Mouse (Mus musculus): ENCODE results near the gene Garnl3. TPM values are rescaled to one million over a fixed set of nuclear protein-coding genes. Genes with fewer than 3 reads are reported as not detected.
A peak's percentile ranks its signal among the peaks of the same experiment; 100 is the strongest.

The Garnl3 gene
- polyA plus RNA-seq, 2 experiments = 0.53 to 0.56 TPM

DNA sequence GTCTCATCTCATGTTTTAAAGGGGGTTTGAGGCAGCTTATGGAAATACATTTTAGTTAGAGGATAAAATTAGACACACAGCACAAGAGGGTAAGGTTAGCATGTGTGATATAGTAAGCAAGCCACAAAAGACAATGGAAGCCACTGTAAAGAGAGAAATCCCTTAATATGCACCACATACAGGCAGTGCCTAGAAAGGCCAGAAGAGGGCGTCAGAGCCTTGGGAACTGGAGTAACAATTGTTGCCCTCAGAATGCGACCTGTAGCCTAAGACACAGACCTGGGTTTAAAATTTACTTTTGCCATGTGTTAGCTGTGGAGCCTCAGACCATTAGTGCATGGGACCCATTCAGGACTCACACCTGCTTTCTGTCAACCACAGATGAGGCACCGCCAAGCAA, 54.2 kb downstream of the Garnl3 start:
- no peak overlapping the region for H3K27ac ChIP-seq
- DNase-seq (ENCODE audit: low read depth in 3 of 3, low spot score in 3 of 3) (no peak), ATAC-seq (ENCODE audit: insufficient read depth) (no peak)
- H3K9ac ChIP-seq (replicated peaks) = no peak overlapping the region
- no peak for TF ChIP-seq EP300 (IDR thresholded peaks at IDR 0.05; ENCODE audit: low read depth)
- peak; percentile 50 for TF ChIP-seq CTCF (IDR thresholded peaks at IDR 0.05; ENCODE audit: low read depth)
- no peak overlapping the region for H3K4me3 ChIP-seq (ENCODE audit: insufficient read depth in 1 of 2, low read depth in 2 of 2, low read length in 2 of 2)
- peaks cover 0 to 2% of the 10 kb centered on the region in 2 experiments; a peak in 2 of 4 replicates for H3K4me1 ChIP-seq (replicated peaks; ENCODE audit: control insufficient read depth in 2 of 2, insufficient read depth in 2 of 2, low read length in 1 of 2)
- H3K27me3 ChIP-seq (ENCODE audit: control insufficient read depth, insufficient read depth, low read length) = no peaks in the 10 kb centered on the region
- WGBS (ENCODE audit: insufficient replicate concordance) = 24% methylated on average over 3 of the region's 3 CpGs
- H3K9me3 ChIP-seq (ENCODE audit: control insufficient read depth, low read length) = no peaks in the 10 kb centered on the region
- no peaks in the 10 kb centered on the region for H3K36me3 ChIP-seq (replicated peaks; ENCODE audit: control insufficient read depth, insufficient read depth, low read depth)
- H3K4me2 ChIP-seq (ENCODE audit: low read depth) = no peak overlapping the region

DNA sequence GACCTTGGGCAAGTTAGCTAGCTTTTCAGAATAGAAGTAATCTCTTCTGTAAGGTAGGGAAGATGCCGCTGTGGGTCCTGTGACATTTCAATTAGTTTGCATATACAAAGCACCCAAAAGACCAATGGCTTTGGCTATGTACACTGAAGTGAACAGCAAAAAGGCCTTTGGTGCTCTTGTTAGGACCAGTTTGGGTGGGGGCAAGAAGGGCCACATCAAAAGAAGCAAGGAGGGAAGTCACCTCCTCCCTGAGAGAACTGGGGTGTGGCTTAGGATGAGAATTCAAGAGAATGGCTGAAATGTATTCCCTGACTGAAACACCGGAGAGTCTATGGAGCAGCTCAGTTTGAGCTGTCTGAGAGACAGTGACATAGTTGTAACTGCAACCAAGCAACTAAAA, 56.5 kb downstream of the Garnl3 start:
- H3K4me2 ChIP-seq (ENCODE audit: low read depth) = no peak overlapping the region
- ATAC-seq (ENCODE audit: insufficient read depth) (no peak), DNase-seq (ENCODE audit: low read depth in 3 of 3, low spot score in 3 of 3) (no peak)
- no peak overlapping the region for H3K9ac ChIP-seq (replicated peaks)
- TF ChIP-seq CTCF (IDR thresholded peaks at IDR 0.05; ENCODE audit: low read depth) (no peak), EP300 (IDR thresholded peaks at IDR 0.05; ENCODE audit: low read depth) (no peak)
- no peak overlapping the region for H3K4me3 ChIP-seq (ENCODE audit: insufficient read depth in 1 of 2, low read depth in 2 of 2, low read length in 2 of 2)
- H3K36me3 ChIP-seq (replicated peaks; ENCODE audit: control insufficient read depth, insufficient read depth, low read depth) = no peaks in the 10 kb centered on the region
- peaks cover 0 to 2% of the 10 kb centered on the region in 2 experiments; a peak in 2 of 4 replicates for H3K4me1 ChIP-seq (replicated peaks; ENCODE audit: control insufficient read depth in 2 of 2, insufficient read depth in 2 of 2, low read length in 1 of 2)
- H3K27ac ChIP-seq = no peak overlapping the region
- no peaks in the 10 kb centered on the region for H3K9me3 ChIP-seq (ENCODE audit: control insufficient read depth, low read length)
- H3K27me3 ChIP-seq (ENCODE audit: control insufficient read depth, insufficient read depth, low read length) = no peaks in the 10 kb centered on the region
- 79% methylated on average over 2 of the region's 2 CpGs for WGBS (ENCODE audit: insufficient replicate concordance)

DNA sequence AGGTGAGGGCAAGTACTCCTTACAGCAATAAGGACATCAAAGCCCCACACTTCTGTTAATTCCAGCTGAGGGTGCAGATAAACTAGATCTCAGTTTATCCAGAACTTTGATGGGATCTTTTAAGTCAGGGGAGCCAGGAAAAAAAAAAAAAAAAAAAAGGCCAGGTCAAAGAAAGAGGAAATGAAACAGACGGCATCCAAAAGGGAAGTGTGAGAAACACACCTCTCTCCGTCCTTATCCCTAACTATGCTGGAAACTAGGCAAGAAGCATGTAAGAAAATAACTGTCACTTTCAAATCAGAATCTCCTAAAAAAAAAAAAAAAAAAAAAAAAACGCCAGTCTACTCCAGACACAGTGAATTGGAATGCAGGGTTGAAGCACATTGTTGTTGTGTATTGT, 57.3 kb downstream of the Garnl3 start:
- H3K9ac ChIP-seq (replicated peaks) = no peak overlapping the region
- no peaks in the 10 kb centered on the region for H3K36me3 ChIP-seq (replicated peaks; ENCODE audit: control insufficient read depth, insufficient read depth, low read depth)
- no peak for ATAC-seq (ENCODE audit: insufficient read depth)
- H3K4me1 ChIP-seq (replicated peaks; ENCODE audit: control insufficient read depth in 2 of 2, insufficient read depth in 2 of 2, low read length in 1 of 2) = no peaks in the 10 kb centered on the region
- no peak for DNase-seq (ENCODE audit: low read depth in 3 of 3, low spot score in 3 of 3)
- no peak overlapping the region for H3K4me2 ChIP-seq (ENCODE audit: low read depth)
- no peaks in the 10 kb centered on the region for H3K9me3 ChIP-seq (ENCODE audit: control insufficient read depth, low read length)
- WGBS (ENCODE audit: insufficient replicate concordance) = 23% methylated on average over 3 of the region's 3 CpGs
- H3K27me3 ChIP-seq (ENCODE audit: control insufficient read depth, insufficient read depth, low read length) = no peaks in the 10 kb centered on the region
- TF ChIP-seq CTCF (IDR thresholded peaks at IDR 0.05; ENCODE audit: low read depth) (no peak), EP300 (IDR thresholded peaks at IDR 0.05; ENCODE audit: low read depth) (no peak)
- no peak overlapping the region for H3K27ac ChIP-seq
- no peak overlapping the region for H3K4me3 ChIP-seq (ENCODE audit: insufficient read depth in 1 of 2, low read depth in 2 of 2, low read length in 2 of 2)

DNA sequence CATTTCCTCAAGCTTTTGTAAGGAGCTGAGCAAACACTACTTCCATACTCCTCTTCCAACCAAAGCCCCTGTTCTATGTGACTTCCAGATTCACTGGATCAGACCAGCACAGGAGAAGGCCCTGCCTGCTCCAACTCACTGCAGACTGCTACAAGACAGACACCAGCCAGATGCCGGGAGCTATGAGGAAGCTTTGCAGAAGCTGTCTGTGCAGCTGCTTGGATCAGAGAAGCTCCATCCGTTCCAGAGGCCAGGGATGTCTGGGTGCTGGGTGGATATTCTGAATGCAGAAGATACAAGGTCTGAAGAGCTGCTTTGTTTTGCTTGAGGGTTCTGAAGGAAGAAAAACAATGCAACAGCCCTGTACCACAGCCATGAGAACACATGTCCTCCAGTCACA, 59.1 kb downstream of the Garnl3 start:
- DNase-seq (ENCODE audit: low read depth in 3 of 3, low spot score in 3 of 3) = no peak
- Histone ChIP-seq H3K9ac (replicated peaks) (no peak overlapping the region), H3K4me3 (ENCODE audit: insufficient read depth in 1 of 2, low read depth in 2 of 2, low read length in 2 of 2) (no peak overlapping the region), H3K36me3 (replicated peaks; ENCODE audit: control insufficient read depth, insufficient read depth, low read depth) (no peaks in the 10 kb centered on the region), H3K4me1 (replicated peaks; ENCODE audit: control insufficient read depth in 2 of 2, insufficient read depth in 2 of 2, low read length in 1 of 2) (no peaks in the 10 kb centered on the region), H3K27ac (no peak overlapping the region), H3K4me2 (ENCODE audit: low read depth) (no peak overlapping the region), H3K27me3 (ENCODE audit: control insufficient read depth, insufficient read depth, low read length) (no peaks in the 10 kb centered on the region), H3K9me3 (ENCODE audit: control insufficient read depth, low read length) (no peaks in the 10 kb centered on the region)
- TF ChIP-seq CTCF (IDR thresholded peaks at IDR 0.05; ENCODE audit: low read depth) = no peak
- TF ChIP-seq EP300 (IDR thresholded peaks at IDR 0.05; ENCODE audit: low read depth) = no peak
- 46% methylated on average over 2 of the region's 2 CpGs for WGBS (ENCODE audit: insufficient replicate concordance)
- ATAC-seq (ENCODE audit: insufficient read depth) = no peak

DNA sequence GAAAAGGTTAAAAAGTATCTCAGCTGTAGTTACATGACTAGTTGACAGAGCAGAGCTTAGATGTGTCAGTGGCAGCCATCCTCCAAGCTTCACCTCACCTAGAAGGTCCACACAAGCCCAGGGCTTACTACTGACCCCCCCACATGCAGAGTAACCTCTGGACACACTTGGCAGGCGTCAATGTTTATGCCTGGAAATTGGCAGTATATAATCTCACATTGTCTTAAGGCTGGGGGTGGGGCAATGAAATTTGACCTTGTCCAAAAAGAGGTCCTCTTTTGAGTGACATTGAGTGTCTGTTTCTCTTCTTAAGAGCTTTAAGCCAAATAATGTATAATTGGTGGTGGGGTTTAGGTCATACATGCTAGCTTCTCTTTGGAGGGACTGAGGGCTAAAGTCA, 65.8 kb downstream of the Garnl3 start:
- H3K27ac ChIP-seq = no peak overlapping the region
- DNase-seq (ENCODE audit: low read depth in 3 of 3, low spot score in 3 of 3) (no peak), ATAC-seq (ENCODE audit: insufficient read depth) (no peak)
- H3K4me3 ChIP-seq (ENCODE audit: insufficient read depth in 1 of 2, low read depth in 2 of 2, low read length in 2 of 2) = no peak overlapping the region
- no peaks in the 10 kb centered on the region for H3K4me1 ChIP-seq (replicated peaks; ENCODE audit: control insufficient read depth in 2 of 2, insufficient read depth in 2 of 2, low read length in 1 of 2)
- no peaks in the 10 kb centered on the region for H3K27me3 ChIP-seq (ENCODE audit: control insufficient read depth, insufficient read depth, low read length)
- no peak overlapping the region for H3K4me2 ChIP-seq (ENCODE audit: low read depth)
- TF ChIP-seq CTCF (IDR thresholded peaks at IDR 0.05; ENCODE audit: low read depth) (no peak), EP300 (IDR thresholded peaks at IDR 0.05; ENCODE audit: low read depth) (no peak)
- WGBS (ENCODE audit: insufficient replicate concordance) = 41% methylated on average over 1 of the region's 1 CpGs
- no peaks in the 10 kb centered on the region for H3K36me3 ChIP-seq (replicated peaks; ENCODE audit: control insufficient read depth, insufficient read depth, low read depth)
- no peak overlapping the region for H3K9ac ChIP-seq (replicated peaks)
- H3K9me3 ChIP-seq (ENCODE audit: control insufficient read depth, low read length) = no peaks in the 10 kb centered on the region

Data from liver, embryonic 14.5 days (tissue).